Mouse (Mus musculus) adrenal gland, postnatal 4 days (tissue): Measurements from ENCODE around the gene Ceacam1. TPM values are rescaled to one million over a fixed set of nuclear protein-coding genes. Genes with fewer than 3 reads are reported as not detected.

ENCODE experiments used
- DNase-seq, 2 experiments: peaks; one replicate each; pipeline ENCODE4 v3.0.0; 2021 to 2022; ENCODE audit warnings: low spot score in 2 of 2, mixed read lengths in 2 of 2
- total RNA-seq, 2 experiments: library from RNA; stranded (reverse); gene quantifications; 2 replicates each; pipeline ENCODE4 v1.2.3; 2021

Ceacam1 gene
- total RNA-seq, 2 experiments from 2014 or later: 14.9 to 21.4 TPM

GRCm38 (mm10) chr7:25412833-25413441 lies 64.5 kb downstream of the Ceacam1 start, which contains the start of gene Cxcl17:
Cxcl17 (minus strand) TSS chr7:25412886.
- DNase-seq: no peak

- no peak for DNase-seq
Observed at GRCm38 (mm10) chr7:25411861-25412260, 65.5 kb downstream of the Ceacam1 start.

Other genes starting within 250 kb of the Ceacam1 start
- gene Gsk3a, start 239.8 kb downstream of the Ceacam1 start, total RNA-seq: 10 to 100 TPM; 84.8 to 89.3 TPM
- 10 to 100 TPM; 47.5 to 50.4 TPM for gene Erf, start 226.8 kb downstream of the Ceacam1 start, total RNA-seq
- 100 to 1,000 TPM; 162 to 174 TPM for gene Cic, start 209.9 kb downstream of the Ceacam1 start, total RNA-seq
- 10 to 100 TPM; 62.9 to 70.0 TPM for gene Pafah1b3, start 179.6 kb downstream of the Ceacam1 start, total RNA-seq
- not detected for gene Prr19, start 176.2 kb downstream of the Ceacam1 start, total RNA-seq
- 1 to 10 TPM; 4.0 to 5.4 TPM for gene Tmem145, start 171.5 kb downstream of the Ceacam1 start, total RNA-seq
- 10 to 100 TPM; 51.4 to 55.6 TPM for gene Megf8, start 160.4 kb downstream of the Ceacam1 start, total RNA-seq
- gene Cnfn, start 107.9 kb downstream of the Ceacam1 start, total RNA-seq: not detected
- gene Lipe, start 78.9 kb downstream of the Ceacam1 start, total RNA-seq: 100 to 1,000 TPM; 139 to 178 TPM
- not detected for gene Cxcl17, start 64.7 kb downstream of the Ceacam1 start, total RNA-seq
- gene Ceacam2, start 62.3 kb upstream of the Ceacam1 start, total RNA-seq: 1 to 10 TPM; 1.7 to 1.9 TPM
- 1 to 10 TPM in 1 of 2 experiments, not detected in 1; 2.5 TPM for gene Erich4, start 138.3 kb upstream of the Ceacam1 start, total RNA-seq
- gene Dmac2, start 141.8 kb upstream of the Ceacam1 start, total RNA-seq: 10 to 100 TPM; 34.3 to 34.5 TPM
- gene B3gnt8, start 149.1 kb upstream of the Ceacam1 start, total RNA-seq: 1 to 10 TPM; 4.4 to 7.6 TPM
- gene Bckdha, start 181.4 kb upstream of the Ceacam1 start, total RNA-seq: 100 to 1,000 TPM; 103 to 112 TPM
- gene Exosc5, start 181.6 kb upstream of the Ceacam1 start, total RNA-seq: 10 to 100 TPM; 50.6 to 53.0 TPM
- 1 to 10 TPM in 1 of 2 experiments, under 1 TPM in 1; 0.76 to 1.9 TPM for gene Tmem91, start 197.6 kb upstream of the Ceacam1 start, total RNA-seq
- gene B9d2, start 203.2 kb upstream of the Ceacam1 start, total RNA-seq: 10 to 100 TPM; 21.5 to 24.1 TPM
- 10 to 100 TPM; 47.3 to 48.9 TPM for gene Tgfb1, start 209.4 kb upstream of the Ceacam1 start, total RNA-seq
- gene Ccdc97, start 241.5 kb upstream of the Ceacam1 start, total RNA-seq: 10 to 100 TPM; 49.4 to 51.5 TPM